Mouse (Mus musculus) limb, embryonic 10.5 days (tissue): ENCODE measurements around the gene H2afz. TPM values are rescaled to one million over a fixed set of nuclear protein-coding genes. Genes with fewer than 3 reads are reported as not detected.
"Not testable (repeated sequence)": the region's sequence is repeated elsewhere in the genome, so short reads cannot be mapped to it uniquely, and the experiment has no call there.

Experiments used
- DNase-seq: peaks from one replicate; pipeline ENCODE4 v3.0.0-alpha.2; 2017; ENCODE audit warnings: low spot score
- H3K27ac ChIP-seq: fragments of 300-500 bp; sonication (generic); 2 replicates; pipeline ENCODE4 v1.5.1; 2016; ENCODE audit warnings: mild to moderate bottlenecking
- H3K27me3 ChIP-seq: fragments of 300-500 bp; sonication (generic); 2 replicates; pipeline ENCODE4 v1.6.1; 2016; ENCODE audit warnings: low read depth, mild to moderate bottlenecking; ENCODE audit not compliant: poor library complexity, severe bottlenecking
- H3K36me3 ChIP-seq: fragments of 300-500 bp; sonication (generic); 2 replicates; pipeline ENCODE4 v1.6.1; 2016; ENCODE audit warnings: mild to moderate bottlenecking, moderate library complexity
- H3K4me1 ChIP-seq: fragments of 300-500 bp; sonication (generic); 2 replicates; pipeline ENCODE4 v1.6.1; 2016
- H3K4me3 ChIP-seq: fragments of 300-500 bp; sonication (generic); 2 replicates; pipeline ENCODE4 v1.5.1; 2016; ENCODE audit warnings: mild to moderate bottlenecking, moderate library complexity
- H3K9me3 ChIP-seq: fragments of 300-500 bp; sonication (generic); replicated peaks from 2 replicates; pipeline ENCODE4 v1.6.1; 2016; ENCODE audit warnings: mild to moderate bottlenecking
- WGBS: fragments of 180-500 bp; shearing (Covaris S2); methylation state at CpG from one replicate; pipeline ENCODE4 v1.1.7; 2016; 5-methylcytosine and 5-hydroxymethylcytosine counted together
- polyA plus RNA-seq: library from polyadenylated mRNA; unstranded; fragments of >200 nt; fragmentation: Nextera tagmentation; extraction: Ambion mirVana; gene quantifications from 2 replicates; pipeline ENCODE4 v1.2.1, GENCODE M21; 2016

Gene H2afz
- polyA plus RNA-seq, 1 experiment from 2014 or later, result 3,221 TPM

GRCm38 (mm10) chr3:137897685-137898084 lies 33.4 kb downstream of the H2afz start:
- H3K36me3 ChIP-seq, result peaks cover 39% of the 10 kb centered on the region
- H3K4me3 ChIP-seq, result no peak overlapping the region
- H3K27ac ChIP-seq, result no peak overlapping the region
- WGBS, result 88% methylated on average over 5 of the region's 5 CpGs
- H3K4me1 ChIP-seq, result no peaks in the 10 kb centered on the region
- no peaks in the 10 kb centered on the region for H3K9me3 ChIP-seq
- no peak for DNase-seq
- H3K27me3 ChIP-seq, result no peaks in the 10 kb centered on the region

- Histone ChIP-seq H3K36me3 (peaks cover 28% of the 10 kb centered on the region), H3K27ac (no peak overlapping the region), H3K4me1 (no peaks in the 10 kb centered on the region), H3K4me3 (no peak overlapping the region), H3K9me3 (no peaks in the 10 kb centered on the region), H3K27me3 (no peaks in the 10 kb centered on the region)
- no peak for DNase-seq
- 93% methylated on average over 10 of the region's 10 CpGs for WGBS
These were observed 35.9 kb downstream of the H2afz start for GRCm38 (mm10) chr3:137900149-137900548.

- H3K36me3 ChIP-seq, result peaks cover 4% of the 10 kb centered on the region; the same call in 1 of the 2 replicates
- no peaks in the 10 kb centered on the region for H3K27me3 ChIP-seq
- no peak overlapping the region for H3K4me3 ChIP-seq
- H3K27ac ChIP-seq, result no peak overlapping the region
- 74% methylated on average over 2 of the region's 2 CpGs for WGBS
- H3K4me1 ChIP-seq, result peaks cover 9% of the 10 kb centered on the region
- DNase-seq, result no peak
- H3K9me3 ChIP-seq, result no peaks in the 10 kb centered on the region
These were observed 48.8 kb downstream of the H2afz start for GRCm38 (mm10) chr3:137913093-137913492.

GRCm38 (mm10) chr3:137914567-137914966 lies 50.3 kb downstream of the H2afz start:
- H3K4me3 ChIP-seq, H3K36me3 ChIP-seq, DNase-seq, H3K27me3 ChIP-seq, H3K27ac ChIP-seq, H3K9me3 ChIP-seq: not testable (repeated sequence)
- H3K4me1 ChIP-seq, result peaks cover 16% of the 10 kb centered on the region
- WGBS, result 100% methylated on average over 1 of the region's 1 CpGs

Other genes with a start within 250 kb of the H2afz start
- gene Ddit4l, start 242.9 kb upstream of the H2afz start, polyA plus RNA-seq, result 3.8 and 6.3 TPM in 2 replicates
- gene Gm21962, start 193.0 kb upstream of the H2afz start, polyA plus RNA-seq, result not detected in 2 replicates
- 6.8 TPM in 2 replicates for gene Dnajb14, start 3.2 kb downstream of the H2afz start, polyA plus RNA-seq
- 84.0 and 87.3 TPM in 2 replicates for gene Lamtor3, start 54.0 kb downstream of the H2afz start, polyA plus RNA-seq
- gene Dapp1, start 117.1 kb downstream of the H2afz start, polyA plus RNA-seq, result 1.7 and 1.9 TPM in 2 replicates
- gene 1110002E22Rik, start 200.6 kb downstream of the H2afz start, polyA plus RNA-seq, result 0.06 and 0.15 TPM in 2 replicates
- not detected in 2 replicates for gene Gm5105, start 202.9 kb downstream of the H2afz start, polyA plus RNA-seq